Mouse (Mus musculus): ENCODE measurements at regions not wholly inside any gene's neighbourhood (a gene's known extent, or its start where the extent isn't known, plus 50 kb on each side); places are given as distances from the start of the nearest gene placed in this dataset.
A peak's percentile ranks its signal among the peaks of the same experiment; 100 is the strongest.

DNA sequence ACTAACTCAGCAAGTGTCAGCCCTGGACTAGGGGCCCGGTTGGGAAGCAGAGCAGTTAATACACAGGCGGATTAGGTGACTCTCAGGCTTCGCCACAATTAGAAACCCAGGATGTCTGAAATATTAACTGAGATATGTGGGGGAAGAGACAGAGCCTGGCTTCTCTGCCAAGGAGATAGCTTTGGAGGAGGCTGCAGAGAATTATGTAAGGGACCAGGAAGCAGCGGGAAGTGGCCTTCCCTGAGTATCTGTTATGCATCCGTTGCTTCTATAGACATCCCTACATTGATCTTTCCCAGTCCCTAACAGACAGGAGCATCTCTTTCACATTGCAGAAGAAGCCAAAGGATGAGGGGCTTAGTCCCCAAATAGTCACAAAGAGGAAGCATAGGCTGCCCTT, 153.4 kb downstream of the Maf start:
- intact Hi-C loops (cut with DNase I), result no loop called here
- DNase-seq (ENCODE audit: low spot score), result no peak

DNA sequence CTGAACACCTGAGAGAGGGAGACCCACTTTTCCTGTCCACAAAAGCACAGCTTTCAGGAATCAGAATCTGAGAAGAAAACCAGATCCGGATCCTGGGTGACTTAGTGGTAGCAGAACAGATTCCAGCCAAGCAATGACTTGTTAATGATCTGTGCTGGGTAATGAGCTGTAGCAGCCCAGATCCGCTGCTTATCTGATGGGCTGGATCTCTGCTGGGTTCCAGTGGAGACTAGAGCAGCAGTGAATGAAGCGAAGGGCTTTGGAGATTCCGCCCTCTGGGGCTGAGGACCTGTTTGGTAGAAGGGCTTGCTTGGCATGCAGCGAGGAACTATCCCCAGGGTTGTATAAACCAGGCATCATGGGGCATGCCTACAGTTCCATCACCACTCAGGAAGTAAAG, 156.3 kb downstream of the Maf start:
- intact Hi-C loops (cut with DNase I), result no loop called here
- DNase-seq (ENCODE audit: low spot score), result no peak

DNA sequence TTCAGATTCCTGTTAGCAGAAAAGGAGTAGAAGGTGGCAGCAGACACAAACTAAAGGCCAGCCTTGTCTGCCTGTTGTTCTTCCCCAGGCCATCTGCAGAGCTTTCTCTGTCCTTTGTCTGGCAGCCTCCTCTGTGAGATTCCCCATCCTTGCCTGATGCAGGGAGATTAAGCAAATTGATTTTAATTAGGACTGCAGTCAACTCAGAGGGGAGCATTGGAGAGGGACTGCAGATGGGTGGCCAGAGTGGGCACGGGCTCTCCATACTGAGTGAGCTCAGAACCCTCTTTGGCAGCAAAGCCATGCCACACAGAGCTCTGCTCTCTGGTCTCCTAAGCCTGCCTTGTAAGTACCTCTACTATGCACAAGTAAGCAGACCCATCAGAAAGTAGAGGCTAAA, 158.5 kb downstream of the Maf start:
- DNase-seq (ENCODE audit: low spot score), result no peak
- intact Hi-C loops (cut with DNase I), result no loop called here

DNA sequence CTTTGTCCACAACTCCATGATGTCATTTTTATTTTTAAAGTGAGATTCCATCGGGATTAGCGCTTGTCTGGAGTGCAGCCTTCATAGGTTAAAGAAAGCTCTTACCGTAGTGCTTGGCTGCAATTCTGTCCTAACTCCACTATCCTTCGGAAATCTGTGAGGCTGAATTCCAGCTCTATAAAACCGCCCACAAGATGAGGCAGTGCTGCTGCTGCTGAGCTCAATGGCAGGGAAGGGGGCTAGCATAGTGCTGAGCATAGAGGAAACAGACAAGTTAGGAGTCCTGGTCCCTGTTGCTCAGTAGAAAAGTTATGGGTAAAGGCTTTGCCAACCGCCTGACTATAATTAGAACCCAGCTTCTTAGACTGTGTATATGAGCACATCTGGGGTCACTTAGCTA, 163.5 kb downstream of the Maf start:
- intact Hi-C loops (cut with DNase I), result no loop called here
- no peak for DNase-seq (ENCODE audit: low spot score)

DNA sequence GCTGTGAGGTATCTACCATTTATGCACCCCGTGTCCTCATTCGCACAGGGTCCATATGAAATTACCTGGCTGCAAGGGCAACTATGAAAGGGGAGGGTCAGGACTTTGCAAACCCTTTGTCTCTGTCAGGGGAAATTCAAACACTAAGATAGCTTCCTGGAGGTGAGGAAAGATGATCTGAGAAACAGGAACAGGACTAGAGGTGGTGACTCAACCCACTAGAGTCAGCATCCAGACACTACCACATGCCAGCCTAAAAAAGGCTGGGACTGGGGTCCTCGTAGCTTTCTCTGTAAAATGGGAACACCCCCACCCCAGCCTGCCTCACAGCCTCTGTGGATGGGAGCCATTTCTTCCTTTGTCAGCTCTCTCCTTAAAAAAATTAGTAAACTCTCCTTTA, 164.7 kb downstream of the Maf start:
- DNase-seq (ENCODE audit: low spot score), result no peak
- intact Hi-C loops (cut with DNase I), result no loop called here

DNA sequence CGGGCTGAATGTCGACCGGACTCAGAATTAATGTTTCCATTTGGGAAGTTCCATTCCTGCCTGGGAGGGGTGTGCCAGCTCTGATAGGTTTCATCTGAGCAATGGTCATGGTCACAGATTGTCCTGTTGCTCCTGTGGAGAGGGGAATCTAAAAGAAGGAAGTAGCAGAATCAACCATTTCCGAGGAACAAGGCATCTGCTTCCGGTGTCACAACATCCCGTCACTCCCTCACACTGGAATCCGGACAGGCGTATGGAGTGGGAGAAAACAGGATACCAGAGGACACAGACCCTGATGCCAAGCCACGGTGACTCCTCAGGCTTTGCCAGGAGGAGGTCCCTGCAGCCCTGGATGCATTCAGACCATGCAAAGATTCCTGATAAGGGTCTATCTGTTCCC, 168.0 kb downstream of the Maf start:
- DNase-seq (ENCODE audit: low spot score), result peak; percentile 5
- intact Hi-C loops (cut with DNase I), result no loop called here

DNA sequence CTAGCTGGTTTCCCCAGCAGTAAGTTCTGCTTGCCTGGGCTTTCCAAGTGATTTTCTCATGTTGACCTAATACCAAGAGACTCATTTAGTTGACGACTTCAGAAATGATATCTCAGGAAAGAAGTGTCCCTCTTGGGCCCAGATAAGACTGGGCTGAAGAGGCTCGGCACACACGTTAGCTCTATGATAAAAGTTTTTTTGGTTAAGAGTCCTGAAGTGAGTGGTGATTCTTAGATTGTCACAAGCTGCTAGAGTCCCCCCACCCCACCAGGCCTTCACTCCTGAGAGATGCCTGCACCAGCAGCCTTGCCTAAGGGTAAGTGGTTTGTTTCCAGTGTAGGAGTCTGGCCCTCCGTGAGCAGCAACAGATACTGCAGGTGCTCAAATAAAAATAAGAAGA, 169.4 kb downstream of the Maf start:
- no peak for DNase-seq (ENCODE audit: low spot score)
- intact Hi-C loops (cut with DNase I), result no loop called here

DNA sequence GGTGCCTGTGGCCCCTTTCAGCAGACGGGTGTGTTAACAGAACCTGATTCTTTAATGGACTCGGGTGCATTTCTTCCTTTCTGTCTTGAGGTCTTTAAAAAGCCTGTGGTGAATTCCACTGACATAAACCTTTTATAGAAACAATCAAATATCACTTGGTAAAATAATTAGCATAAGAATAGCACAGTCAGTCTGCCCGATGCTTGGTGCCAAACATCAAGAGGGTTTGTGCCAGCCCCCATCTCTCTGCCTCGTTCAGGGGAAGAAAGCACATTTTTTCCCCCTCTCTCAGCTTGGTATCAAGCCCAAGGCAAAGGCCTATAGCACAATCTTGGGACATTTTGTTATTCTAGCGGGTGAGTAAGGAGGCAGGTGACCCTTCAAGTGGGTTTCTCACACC, 169.8 kb downstream of the Maf start:
- intact Hi-C loops (cut with DNase I), result no loop called here

DNA sequence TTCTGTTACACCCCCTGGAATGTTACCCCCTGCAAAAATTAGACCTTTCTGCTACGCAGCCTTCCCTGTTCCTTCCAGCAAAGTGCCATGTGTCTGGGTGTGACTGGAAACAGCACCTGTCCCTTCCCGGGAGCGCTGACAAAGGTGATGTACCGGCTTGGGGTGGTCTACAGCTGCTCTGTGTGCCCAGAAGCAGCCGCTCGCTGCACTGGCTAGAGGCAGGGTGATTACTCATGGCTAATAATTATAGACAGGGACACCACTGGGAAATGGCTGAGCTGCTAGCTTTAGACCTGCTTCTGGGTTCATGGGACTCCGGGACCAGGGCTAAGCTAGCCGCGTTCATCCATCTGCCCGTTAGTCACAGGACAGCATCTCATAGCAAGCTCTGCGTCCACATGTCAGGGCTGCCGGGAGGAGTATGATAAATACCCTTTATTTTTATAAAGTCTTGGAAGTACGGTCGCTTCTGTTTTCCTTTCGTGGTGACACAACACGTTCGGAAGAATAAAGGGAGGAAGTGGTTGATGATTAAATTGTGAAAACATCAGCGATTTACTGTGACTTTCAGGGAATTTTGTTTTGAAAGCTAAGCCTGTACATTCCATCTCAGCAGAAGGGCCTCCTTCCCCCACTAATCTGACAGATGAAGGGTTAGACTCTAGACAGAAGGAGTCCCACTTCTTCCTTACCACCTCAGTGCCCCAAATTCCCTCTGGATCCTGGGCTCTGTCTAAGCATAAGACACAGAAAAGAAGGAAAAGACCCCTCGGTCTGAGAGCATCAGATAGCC, 170.8 kb downstream of the Maf start:
- no peak for DNase-seq (ENCODE audit: low spot score)
- intact Hi-C loops (cut with DNase I), result no loop called here

More for the DNA sequence above, 169.8 kb downstream of the Maf start:
- no peak for DNase-seq (ENCODE audit: low spot score)

DNA sequence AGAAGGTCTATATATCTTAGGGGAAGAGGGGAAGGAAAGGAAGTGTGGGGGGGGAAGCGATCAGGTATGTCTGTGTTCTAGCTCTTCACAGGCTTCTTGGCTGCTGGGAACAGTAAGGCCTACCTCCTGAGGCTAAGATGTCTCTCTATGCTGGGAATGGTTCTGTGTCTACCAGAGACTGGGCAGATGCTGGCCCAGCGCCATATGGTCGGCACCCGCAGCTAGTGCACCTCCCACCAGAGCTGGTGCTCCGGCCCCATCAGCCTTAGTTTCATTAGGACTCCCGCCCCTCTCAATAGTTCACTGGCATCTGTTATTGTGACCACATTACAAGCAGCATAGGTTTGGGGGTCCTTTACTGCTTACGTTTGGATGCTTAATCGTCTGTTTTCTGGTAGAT, 171.6 kb downstream of the Maf start:
- no peak for DNase-seq (ENCODE audit: low spot score)
- intact Hi-C loops (cut with DNase I), result no loop called here

DNA sequence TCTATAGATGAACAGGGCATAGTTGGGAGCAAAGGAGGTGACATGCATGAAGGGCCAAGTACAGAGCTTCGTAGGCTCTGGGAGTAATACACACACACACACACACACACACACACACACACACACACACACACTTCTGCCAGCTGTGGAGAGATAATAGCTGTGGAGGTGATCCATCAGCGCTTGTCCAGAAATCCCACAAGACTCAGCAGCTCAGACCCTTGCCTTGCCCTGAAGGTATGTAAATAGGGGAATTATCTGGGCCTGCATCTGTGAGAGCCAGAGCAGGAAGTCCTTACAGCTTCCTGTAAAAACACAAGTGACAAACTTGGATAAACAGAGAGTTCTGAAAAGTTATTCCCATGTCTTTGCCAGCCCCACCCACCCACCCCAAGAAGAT, 173.6 kb downstream of the Maf start:
- no peak for DNase-seq (ENCODE audit: low spot score)
- intact Hi-C loops (cut with DNase I), result no loop called here

DNA sequence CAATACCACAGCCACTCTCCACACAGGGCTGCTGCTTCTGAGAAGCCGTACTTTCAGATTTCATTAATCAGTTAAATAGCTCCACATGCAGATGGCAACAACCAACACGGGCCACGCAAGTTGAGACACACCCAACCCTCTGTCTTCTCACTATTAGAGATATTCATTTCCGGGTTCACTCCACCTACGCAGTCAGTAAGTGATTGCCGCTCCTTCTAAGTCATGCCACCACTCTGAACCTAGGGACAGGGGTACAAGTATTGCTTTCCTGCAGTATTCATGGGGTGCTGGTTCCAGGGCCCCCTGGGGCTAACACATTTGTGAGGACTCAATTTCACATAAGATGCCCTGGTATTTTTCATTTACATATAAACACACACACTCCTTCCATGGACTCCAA, 176.3 kb downstream of the Maf start:
- intact Hi-C loops (cut with DNase I), result no loop called here
- no peak for DNase-seq (ENCODE audit: low spot score)

DNA sequence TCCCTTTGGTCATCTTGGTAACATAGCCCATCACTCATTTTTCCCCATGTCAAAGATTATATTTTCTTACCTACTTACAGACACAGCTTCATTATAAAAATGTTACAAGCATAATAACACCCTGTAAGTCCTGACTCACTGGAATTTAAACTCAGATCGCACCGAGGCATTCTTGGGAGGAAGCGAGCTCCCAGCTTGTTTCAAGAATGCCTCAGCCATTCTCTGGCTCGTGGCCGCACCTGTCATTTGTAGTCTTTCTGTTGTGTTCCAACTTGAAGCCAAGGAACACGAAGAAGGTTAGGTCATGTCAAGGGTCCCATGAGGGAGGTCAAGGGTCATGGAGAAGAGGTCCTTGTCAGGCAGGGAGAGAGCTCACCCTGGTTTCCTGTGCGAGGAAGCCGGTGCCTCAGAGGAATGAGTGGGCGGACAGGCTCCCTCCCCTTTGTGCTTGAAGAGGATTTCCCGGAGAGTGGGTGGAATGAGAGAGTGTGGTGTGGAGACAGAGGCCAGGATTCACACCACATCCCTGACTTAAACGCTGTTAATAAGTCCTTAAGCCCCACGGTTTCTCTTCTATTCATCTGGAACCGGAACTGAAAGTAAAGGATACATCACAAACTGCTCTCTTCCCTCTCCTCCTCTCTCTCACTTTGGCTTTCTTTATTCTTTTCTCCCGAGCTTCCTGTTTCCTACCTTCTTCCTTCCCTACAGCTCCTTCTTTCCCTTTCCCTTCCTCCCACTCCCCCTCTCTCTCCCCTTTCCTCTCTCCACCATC, 177.8 kb downstream of the Maf start:
- intact Hi-C loops (cut with DNase I), result no loop called here
- DNase-seq (ENCODE audit: low spot score), result no peak

DNA sequence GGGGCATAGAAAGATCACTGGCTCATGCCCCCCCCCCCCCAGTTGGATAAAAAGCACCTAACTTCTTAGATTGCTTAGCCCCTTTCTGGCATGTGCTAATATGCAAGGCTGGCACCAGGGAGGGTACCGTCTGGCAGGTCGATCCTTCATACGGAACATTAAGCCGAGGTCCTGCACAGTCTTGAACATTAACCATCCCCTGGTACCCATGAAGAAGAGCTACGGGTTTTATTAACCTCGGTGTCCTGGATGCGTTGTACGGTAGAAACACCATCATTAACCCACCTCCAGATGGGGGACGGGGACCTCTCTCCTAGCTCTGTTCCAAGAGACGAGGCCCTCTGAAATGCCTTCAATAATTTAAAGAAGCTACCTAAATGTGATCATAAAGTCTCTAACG, 178.7 kb downstream of the Maf start:
- DNase-seq (ENCODE audit: low spot score), result no peak
- intact Hi-C loops (cut with DNase I), result no loop called here

DNA sequence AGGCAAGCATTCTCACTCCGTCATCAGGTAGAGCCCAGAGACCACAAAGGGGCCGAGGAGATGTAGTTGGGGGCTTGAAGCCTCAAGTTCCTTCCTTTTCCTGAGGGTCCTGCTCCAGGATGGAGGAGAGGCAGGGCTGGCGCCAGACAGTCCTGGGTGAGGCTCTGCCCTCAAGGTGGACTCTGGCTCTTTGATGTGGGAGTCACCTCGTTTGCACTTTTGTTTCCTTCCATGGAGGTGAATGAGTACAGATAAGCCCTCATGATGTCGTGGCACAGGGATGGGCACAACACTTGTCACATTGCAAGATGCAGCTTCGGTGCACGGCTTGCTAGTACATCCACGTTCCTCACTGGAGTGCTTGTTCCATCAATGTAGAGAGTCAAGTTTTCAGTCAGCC, 182.4 kb downstream of the Maf start:
- intact Hi-C loops (cut with DNase I), result no loop called here
- no peak for DNase-seq (ENCODE audit: low spot score)

DNA sequence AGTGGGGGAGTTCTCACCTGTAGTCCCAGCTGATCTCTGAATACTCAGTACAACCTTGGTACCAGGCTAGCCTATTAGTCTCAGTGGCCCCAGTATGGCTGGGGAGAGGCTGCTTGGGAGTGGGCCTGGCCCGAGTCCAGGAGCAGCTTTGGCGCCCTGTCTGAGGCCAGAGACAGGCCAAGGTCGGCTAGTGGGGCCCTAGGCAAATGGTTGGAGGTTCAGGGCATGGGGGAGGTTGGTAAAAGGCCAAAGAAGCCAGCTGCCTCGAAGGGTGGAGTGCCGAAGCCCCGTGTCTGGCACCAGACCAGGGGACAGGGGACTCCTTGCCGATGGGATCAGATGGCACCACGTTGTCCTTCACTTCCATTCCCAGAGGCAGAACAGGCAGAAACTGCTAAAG, 182.9 kb downstream of the Maf start:
- DNase-seq (ENCODE audit: low spot score), result no peak

DNA sequence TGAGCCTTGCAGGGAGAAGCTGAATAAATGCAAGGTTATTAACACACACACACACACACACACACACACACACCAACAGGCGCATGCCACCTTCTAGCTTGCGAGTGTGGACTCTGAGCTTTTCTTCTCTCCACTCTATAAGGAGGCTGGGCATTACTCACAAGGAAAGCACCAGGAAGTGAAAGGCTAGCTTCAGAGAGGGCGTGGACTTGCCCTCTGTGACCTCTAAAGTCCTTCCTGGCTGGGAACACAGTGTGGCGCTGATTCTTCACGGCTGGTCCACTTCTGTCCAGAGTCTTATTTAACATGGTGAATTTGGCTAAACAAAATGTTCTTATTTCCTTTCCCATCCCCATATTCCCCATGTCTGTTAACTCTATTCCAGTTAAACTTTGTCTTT, 185.1 kb downstream of the Maf start:
- intact Hi-C loops (cut with DNase I), result no loop called here
- no peak for DNase-seq (ENCODE audit: low spot score)

More for the DNA sequence above, 182.9 kb downstream of the Maf start:
- intact Hi-C loops (cut with DNase I), result no loop called here

DNA sequence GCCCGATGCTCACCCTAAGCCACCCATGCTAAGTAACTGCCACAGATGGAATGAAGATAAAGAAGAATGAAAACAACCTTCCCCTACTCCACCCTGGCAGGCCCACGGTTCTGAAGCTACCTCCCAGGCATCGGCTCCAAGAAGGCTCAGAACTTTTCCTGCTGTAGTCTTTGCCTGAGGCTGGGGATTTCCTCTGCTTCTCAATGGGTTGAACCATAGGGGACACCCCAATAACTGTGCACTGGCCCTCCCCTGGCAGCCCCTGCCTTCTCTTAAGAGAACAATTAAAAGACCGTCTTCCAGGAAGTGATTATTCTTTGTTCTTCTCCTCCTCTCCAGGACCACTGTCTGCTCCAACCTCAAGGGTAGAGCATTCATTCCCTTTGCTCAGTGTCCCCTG, 191.9 kb downstream of the Maf start:
- intact Hi-C loops (cut with DNase I), result no loop called here
- DNase-seq (ENCODE audit: low spot score), result no peak

DNA sequence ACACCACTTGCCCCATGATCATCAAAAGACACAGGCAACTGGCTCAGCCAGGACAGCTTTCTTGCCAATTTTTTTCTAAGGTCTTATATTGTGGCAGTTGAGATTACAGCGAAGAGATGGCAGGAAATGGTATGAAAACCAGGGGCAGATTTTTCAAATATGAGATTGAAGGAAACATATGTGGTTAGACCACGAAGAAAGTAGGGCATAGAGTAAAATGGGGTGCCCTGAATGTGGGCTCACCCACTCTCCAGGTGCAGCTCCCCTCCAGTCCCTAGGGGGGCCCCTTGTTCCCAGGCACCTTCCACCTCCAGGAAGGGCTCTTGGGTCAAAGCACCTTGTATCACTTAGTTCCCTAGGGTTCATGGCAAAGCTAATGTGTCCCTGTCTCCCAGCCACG, 193.1 kb downstream of the Maf start:
- DNase-seq (ENCODE audit: low spot score), result no peak
- intact Hi-C loops (cut with DNase I), result no loop called here

DNA sequence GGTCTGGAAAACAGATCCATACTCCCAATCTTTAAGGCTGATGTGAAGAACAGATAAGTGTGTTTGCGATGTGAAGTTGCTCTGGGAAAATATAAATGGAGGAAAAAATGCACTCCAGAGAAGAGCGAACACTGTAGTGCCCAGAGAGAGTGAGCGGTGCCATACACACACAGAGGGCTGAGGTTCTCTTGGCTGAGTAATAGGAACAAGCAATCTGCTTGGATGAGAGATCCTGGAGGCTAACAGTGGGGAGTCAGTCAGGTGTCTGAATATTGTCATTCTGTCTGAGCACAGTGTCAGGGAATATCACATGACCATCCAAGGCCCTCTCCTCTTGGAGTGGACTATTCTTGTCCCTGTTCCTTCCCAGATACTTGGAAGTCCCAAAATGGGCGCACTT, 200.4 kb downstream of the Maf start:
- intact Hi-C loops (cut with DNase I), result no loop called here
- no peak for DNase-seq (ENCODE audit: low spot score)

DNA sequence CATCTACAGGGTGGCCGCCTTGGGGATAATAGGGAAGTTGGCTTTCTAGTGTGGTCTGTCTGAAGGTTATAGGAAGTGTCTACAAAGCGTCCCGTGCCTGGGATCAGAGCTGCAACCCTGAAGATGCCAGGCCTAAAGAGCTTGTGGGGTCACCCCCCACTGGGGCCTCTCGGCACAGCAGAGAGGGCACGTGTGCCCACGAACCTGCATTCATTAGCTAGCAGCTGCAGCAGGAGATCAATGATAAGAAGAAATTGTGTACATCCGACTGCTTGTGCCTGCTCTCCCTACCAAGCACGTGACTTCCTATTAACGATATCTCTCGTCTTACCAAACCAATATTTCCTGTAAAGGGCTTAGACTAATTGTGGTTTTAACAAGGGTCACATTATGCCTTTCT, 200.9 kb downstream of the Maf start:
- DNase-seq (ENCODE audit: low spot score), result no peak
- intact Hi-C loops (cut with DNase I), result no loop called here

DNA sequence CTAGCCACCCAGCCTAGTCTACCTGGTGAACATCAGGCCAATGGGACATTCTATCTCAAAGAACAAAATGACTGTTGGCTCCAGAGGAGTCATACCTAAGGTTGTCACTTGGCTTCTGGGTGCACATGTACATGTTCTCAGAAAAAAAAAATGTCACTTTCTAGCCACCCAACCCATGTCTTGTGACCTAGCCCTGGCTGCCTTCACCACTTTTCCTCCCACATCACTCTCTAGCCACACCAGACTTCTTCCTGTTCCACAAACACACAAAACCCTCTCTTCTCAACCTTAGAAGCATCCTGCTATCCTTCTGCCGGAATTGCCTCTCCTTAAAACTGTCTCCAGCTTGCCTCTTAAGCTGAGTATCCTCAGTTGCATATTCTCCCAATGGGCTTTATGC, 211.6 kb downstream of the Maf start:
- intact Hi-C loops (cut with DNase I), result no loop called here
- DNase-seq (ENCODE audit: low spot score), result no peak

All from heart, postnatal 25 days (tissue).